Mouse (Mus musculus): Measurements from ENCODE around the gene Odf3b.

The Odf3b gene

DNA sequence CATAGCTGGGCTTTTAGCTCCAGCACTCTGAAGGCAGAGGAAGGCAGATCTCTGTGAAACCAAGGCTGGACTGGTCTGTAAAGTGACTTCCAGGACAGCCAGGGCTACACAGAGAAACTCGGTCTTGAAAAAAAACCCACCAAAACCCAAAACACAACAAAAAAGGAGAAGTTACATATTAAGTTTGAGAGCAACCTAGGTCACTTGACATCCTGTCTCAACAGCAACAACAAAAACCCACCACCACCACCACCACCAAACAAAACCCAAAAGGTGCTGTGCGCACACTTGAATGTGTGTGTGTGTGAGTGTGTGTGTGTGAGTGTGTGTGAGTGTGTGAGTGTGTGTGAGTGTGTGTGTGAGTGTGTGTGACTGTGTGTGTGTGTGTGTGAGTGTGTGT lies 39.4 kb downstream of the Odf3b start:
- DNase-seq (ENCODE audit: low read depth, low spot score): no peak

DNA sequence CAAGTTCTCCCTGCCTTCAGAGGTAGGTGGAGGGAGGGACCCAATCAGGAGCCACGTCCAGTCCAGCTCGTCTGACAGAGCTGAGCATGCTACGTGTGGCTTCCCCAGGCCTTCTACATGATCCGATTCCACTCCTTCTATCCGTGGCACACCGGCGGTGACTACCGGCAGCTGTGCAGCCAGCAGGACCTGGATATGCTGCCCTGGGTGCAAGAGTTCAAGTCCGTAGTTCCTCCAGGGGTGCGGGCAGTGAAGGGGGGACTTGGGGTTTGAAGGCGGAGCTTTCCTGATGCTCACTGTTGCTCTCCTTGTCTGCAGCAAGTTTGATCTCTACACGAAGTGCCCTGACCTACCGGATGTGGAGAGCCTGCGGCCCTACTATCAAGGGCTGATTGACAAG lies 42.7 kb downstream of the Odf3b start:
- no peak for DNase-seq (ENCODE audit: low read depth, low spot score)

DNA sequence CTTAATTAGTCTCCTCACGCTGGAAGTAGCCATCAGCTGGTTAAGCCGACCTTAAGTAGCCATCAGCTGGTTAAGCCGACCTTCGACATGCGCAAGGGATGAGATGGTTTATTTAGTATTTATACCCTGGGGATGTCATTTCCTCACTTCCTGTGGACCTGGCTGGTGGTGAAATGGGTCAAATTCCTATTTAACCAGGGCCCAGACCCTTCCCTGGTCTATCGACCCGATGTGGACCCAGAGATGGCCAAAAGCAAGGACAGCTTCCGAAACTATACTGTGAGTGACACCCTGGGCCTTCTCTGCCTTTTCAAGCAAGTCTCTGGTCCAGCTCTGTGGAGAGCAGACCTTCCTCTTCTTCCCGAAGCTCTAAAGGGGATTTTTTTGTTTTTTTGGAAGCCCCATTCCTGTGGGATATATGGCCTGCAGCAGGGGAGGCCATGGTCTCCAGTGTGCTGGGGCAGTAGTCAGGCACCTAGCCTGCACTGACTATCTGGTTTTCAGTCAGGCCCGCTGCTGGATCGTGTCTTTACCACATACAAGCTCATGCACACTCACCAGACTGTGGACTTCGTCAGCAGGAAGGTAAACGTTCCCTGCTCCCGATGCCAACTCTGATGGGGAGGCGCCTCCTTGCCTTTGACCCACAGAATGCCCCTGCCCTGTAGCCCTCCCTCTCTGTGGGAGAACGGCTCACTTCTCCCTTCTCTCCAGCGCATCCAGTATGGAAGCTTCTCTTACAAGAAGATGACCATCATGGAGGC lies 44.1 kb downstream of the Odf3b start:
- DNase-seq (ENCODE audit: low read depth, low spot score): no peak

DNA sequence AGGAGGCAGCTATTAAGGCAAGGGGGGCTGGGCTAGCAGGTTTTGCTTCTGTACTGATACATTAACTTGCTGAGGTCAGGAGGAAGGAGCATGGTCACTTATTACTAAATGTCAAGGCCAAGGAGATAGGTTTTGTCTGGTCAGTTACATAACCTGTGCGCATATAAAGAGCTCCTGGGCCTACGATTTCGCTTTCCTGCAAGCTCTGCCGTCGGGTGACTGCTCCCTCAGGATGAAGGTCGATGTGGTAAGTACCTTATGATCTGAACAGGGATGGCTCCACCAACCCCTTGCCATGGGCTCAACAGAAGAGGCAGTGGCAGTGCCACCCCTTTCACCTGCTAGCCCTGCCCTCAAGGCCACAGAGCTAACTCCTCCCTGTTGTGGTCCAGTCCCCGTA lies 44.8 kb downstream of the Odf3b start, which contains the start of gene Miox:
Gene Miox (plus strand): TSS at position 128 of the 400 bp plus-strand sequence.
- DNase-seq (ENCODE audit: low read depth, low spot score): no peak

Data from mesoderm, embryonic 11.5 days (tissue).